Mouse (Mus musculus) kidney, embryonic 14.5 days (tissue): Measurements from ENCODE around the gene Zfp583. TPM values are rescaled to one million over a fixed set of nuclear protein-coding genes. Genes with fewer than 3 reads are reported as not detected.

Source experiments
- ATAC-seq: fragments of 200-750 bp; cut with Nextera tagmentation; 2 replicates; pipeline ENCODE4 v1.8.0; 2017; ENCODE audit warnings: moderate number of reproducible peaks, mild to moderate bottlenecking, moderate TSS enrichment, moderate library complexity; ENCODE audit not compliant: low FRiP score, low TSS enrichment
- H3K27ac ChIP-seq: fragments of 300-500 bp; sonication (generic); 2 replicates; pipeline ENCODE4 v1.5.1; 2014; ENCODE audit warnings: low read depth, mild to moderate bottlenecking, low read length, moderate library complexity, mixed read lengths
- H3K27me3 ChIP-seq: fragments of 300-500 bp; sonication (generic); 2 replicates; pipeline ENCODE4 v1.6.1; 2014; ENCODE audit warnings: mild to moderate bottlenecking, low read length; ENCODE audit not compliant: control insufficient read depth, insufficient read depth
- H3K36me3 ChIP-seq: fragments of 300-500 bp; sonication (generic); 2 replicates; pipeline ENCODE4 v1.6.1; 2014; ENCODE audit warnings: low read length, mixed read lengths; ENCODE audit not compliant: control insufficient read depth, insufficient read depth
- H3K4me1 ChIP-seq: fragments of 300-500 bp; sonication (generic); 2 replicates; pipeline ENCODE4 v1.6.1; 2014; ENCODE audit warnings: low read length, mixed read lengths; ENCODE audit not compliant: control insufficient read depth, insufficient read depth
- H3K4me2 ChIP-seq: fragments of 300-500 bp; sonication (generic); replicated peaks from 2 replicates; pipeline ENCODE4 v1.6.1; 2014; ENCODE audit warnings: low read depth, mild to moderate bottlenecking, low read length
- H3K4me3 ChIP-seq: fragments of 300-500 bp; sonication (generic); 2 replicates; pipeline ENCODE4 v1.5.1; 2014; ENCODE audit warnings: mild to moderate bottlenecking, low read length
- H3K9ac ChIP-seq: fragments of 300-500 bp; sonication (generic); 2 replicates; pipeline ENCODE4 v1.6.1; 2014; ENCODE audit warnings: low read depth, mild to moderate bottlenecking, low read length, moderate library complexity
- H3K9me3 ChIP-seq: fragments of 300-500 bp; sonication (generic); 2 replicates; pipeline ENCODE4 v1.6.1; 2016; ENCODE audit warnings: low read length; ENCODE audit not compliant: control insufficient read depth
- whole genome bisulfite sequencing: fragments of 180-500 bp; shearing (Covaris S2); extraction: QIAGEN DNeasy Blood & Tissue Kit; methylation state at CpG from one replicate; pipeline ENCODE4 v1.1.7; 2014; 5-methylcytosine and 5-hydroxymethylcytosine counted together
- polyA plus RNA-seq: library from polyadenylated mRNA; unstranded; fragments of >200 nt; fragmentation: Nextera tagmentation; extraction: Ambion mirVana; gene quantifications from 2 replicates; pipeline ENCODE4 v1.2.1, GENCODE M21; 2014

Gene Zfp583
- polyA plus RNA-seq, 1 experiment from 2014 or later, result 4.1 TPM

- H3K36me3 ChIP-seq, result no peaks in the 10 kb centered on the region
- H3K27me3 ChIP-seq, result no peaks in the 10 kb centered on the region
- H3K9ac ChIP-seq, result no peak overlapping the region
- no peak for ATAC-seq
- H3K4me3 ChIP-seq, result no peak overlapping the region
- no peaks in the 10 kb centered on the region for H3K4me1 ChIP-seq
- H3K27ac ChIP-seq, result no peak overlapping the region
- H3K9me3 ChIP-seq, result no peaks in the 10 kb centered on the region
- H3K4me2 ChIP-seq, result no peak overlapping the region
- 28% methylated on average over 3 of the region's 3 CpGs for WGBS
Measured at GRCm38 (mm10) chr7:6277906-6278305, 53.2 kb downstream of the Zfp583 start.

GRCm38 (mm10) chr7:6265695-6266094 lies 65.4 kb downstream of the Zfp583 start:
- Histone ChIP-seq H3K27ac (no peak overlapping the region), H3K36me3 (no peaks in the 10 kb centered on the region), H3K9me3 (no peaks in the 10 kb centered on the region), H3K4me3 (no peak overlapping the region), H3K27me3 (no peaks in the 10 kb centered on the region), H3K4me1 (no peaks in the 10 kb centered on the region), H3K4me2 (no peak overlapping the region), H3K9ac (no peak overlapping the region)
- 76% methylated on average over 8 of the region's 8 CpGs for WGBS
- ATAC-seq, result no peak

Other genes starting within 250 kb of the Zfp583 start
- gene Zfp787, start 175.3 kb downstream of the Zfp583 start, polyA plus RNA-seq, result 15.3 and 20.9 TPM in 2 replicates
- gene Zfp444, start 159.1 kb downstream of the Zfp583 start, polyA plus RNA-seq, result 59.7 and 70.8 TPM in 2 replicates
- not detected in 2 replicates for gene Galp, start 134.2 kb downstream of the Zfp583 start, polyA plus RNA-seq
- not detected in 2 replicates for gene Zscan5b, start 109.0 kb downstream of the Zfp583 start, polyA plus RNA-seq
- not detected in 2 replicates for gene Epp13, start 78.6 kb downstream of the Zfp583 start, polyA plus RNA-seq
- 4.4 and 4.8 TPM in 2 replicates for gene Zfp667, start 44.7 kb downstream of the Zfp583 start, polyA plus RNA-seq
- gene Gm3854, start 12.5 kb upstream of the Zfp583 start, polyA plus RNA-seq, result 2.6 TPM in 2 replicates
- 2.1 TPM in 2 replicates for gene Zfp78, start 32.0 kb upstream of the Zfp583 start, polyA plus RNA-seq
- gene Zfp28, start 52.0 kb upstream of the Zfp583 start, polyA plus RNA-seq, result 7.5 and 8.7 TPM in 2 replicates
- not detected in 2 replicates for gene Smim17, start 67.4 kb upstream of the Zfp583 start, polyA plus RNA-seq
- not detected in 2 replicates for gene Gm20715, start 79.0 kb upstream of the Zfp583 start, polyA plus RNA-seq
- not detected in 2 replicates for gene Olfr1344, start 107.4 kb upstream of the Zfp583 start, polyA plus RNA-seq
- not detected in 2 replicates for gene Olfr1336, start 124.9 kb upstream of the Zfp583 start, polyA plus RNA-seq
- not detected in 2 replicates for gene Olfr1346, start 135.8 kb upstream of the Zfp583 start, polyA plus RNA-seq
- not detected in 2 replicates for gene Olfr5, start 155.7 kb upstream of the Zfp583 start, polyA plus RNA-seq
- not detected in 2 replicates for gene Olfr1347, start 168.5 kb upstream of the Zfp583 start, polyA plus RNA-seq
- gene Olfr1348, start 177.5 kb upstream of the Zfp583 start, polyA plus RNA-seq, result not detected in 2 replicates
- gene Olfr1349, start 191.7 kb upstream of the Zfp583 start, polyA plus RNA-seq, result not detected in 2 replicates
- not detected in 2 replicates for gene Olfr1350, start 233.6 kb upstream of the Zfp583 start, polyA plus RNA-seq